Comparison of ENCODE assay signal across 30 mouse cellular contexts in the genomic region with DNA sequence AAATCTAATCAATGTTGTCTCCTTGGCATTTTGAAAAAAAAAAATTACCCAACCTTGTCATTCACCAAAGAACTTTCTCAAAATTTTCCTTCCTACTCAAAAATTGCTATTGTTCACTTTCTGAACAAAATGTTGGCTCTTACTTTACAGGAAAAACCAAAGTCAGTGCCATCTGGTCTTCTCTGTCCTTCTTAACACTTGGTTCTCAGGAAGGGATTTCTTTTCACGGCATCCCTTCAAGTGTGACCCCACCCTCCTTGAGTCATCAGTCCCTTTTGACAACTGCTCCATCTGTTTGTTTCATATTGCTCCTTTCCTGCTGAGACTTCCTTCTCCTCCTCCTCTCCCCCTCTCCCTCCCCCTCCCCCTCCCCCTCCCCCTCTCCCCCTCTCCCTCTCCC.
DNase-seq lines count a peak whose midpoint lies in the region; ATAC-seq and TF ChIP-seq lines count a peak whose summit lies in the region.
"Had no signal": no experiment of that assay in that cellular context is flagged by ENCODE, and none has a peak within 500 bp of the region (broad histone marks: within the 10 kb centered on the region; RNA-seq: fewer than 3 reads in every experiment).

No protein-coding gene starts in this region.

- no peaks in the 10 kb centered on the region for H3K9me3 ChIP-seq in CH12.LX (replicated peaks; ENCODE audit: low read length)
- no peaks in the 10 kb centered on the region for H3K9me3 ChIP-seq in midbrain, embryonic 10.5 days (replicated peaks)
- H3K9me3 ChIP-seq: embryonic facial prominence, embryonic 10.5 days; embryonic facial prominence, embryonic 13.5 days; forebrain, embryonic 12.5 days; G1E; heart, embryonic 15.5 days; hindbrain, embryonic 10.5 days; hindbrain, embryonic 13.5 days had no signal

- no peaks in the 10 kb centered on the region for H3K36me3 ChIP-seq in CH12.LX (replicated peaks in 1 of 2; ENCODE audit: control insufficient read depth in 1 of 2, insufficient read depth in 1 of 2, low read length in 1 of 2)
- H3K36me3 ChIP-seq in midbrain, embryonic 10.5 days: no peaks in the 10 kb centered on the region
- H3K36me3 ChIP-seq: embryonic facial prominence, embryonic 10.5 days; embryonic facial prominence, embryonic 13.5 days; forebrain, embryonic 12.5 days; G1E; heart, embryonic 12.5 days; heart, embryonic 15.5 days; hindbrain, embryonic 10.5 days; hindbrain, embryonic 13.5 days had no signal

- ATAC-seq in frontal cortex, adult (ENCODE audit: low TSS enrichment): peak; percentile 71; the same call in 1 of the 2 replicates
- ATAC-seq: forebrain, postnatal 0 days; hindbrain, embryonic 16.5 days; Patski had no signal

- H3K27me3 ChIP-seq in CH12.LX (replicated peaks): no peaks in the 10 kb centered on the region
- no peaks in the 10 kb centered on the region for H3K27me3 ChIP-seq in midbrain, embryonic 10.5 days (ENCODE audit: low read depth, poor library complexity, severe bottlenecking)
- H3K27me3 ChIP-seq: embryonic facial prominence, embryonic 13.5 days; forebrain, embryonic 12.5 days; heart, embryonic 12.5 days; heart, embryonic 15.5 days; hindbrain, embryonic 13.5 days; Patski had no signal

- no peak for TF ChIP-seq POLR2A in CH12.LX (IDR thresholded peaks at IDR 0.05; ENCODE audit: low read depth, low read length)

- no peaks in the 10 kb centered on the region for H3K79me2 ChIP-seq in CH12.LX (replicated peaks; ENCODE audit: control insufficient read depth, extremely low read depth, insufficient read depth, poor library complexity, severe bottlenecking)

- intact Hi-C loops in left cerebral cortex, adult 2 months (cut with DNase I): loop anchor here (2.0 kb wide), 1 partner anchor 53 kb away; no protein-coding TSS in a partner anchor

- H3K27ac ChIP-seq in left cerebral cortex, adult 2 months: peak overlapping the region; percentile 57; the same call in 1 of the 2 replicates
- H3K27ac ChIP-seq in CH12.LX (ENCODE audit: insufficient read depth, low read depth): no peak overlapping the region
- H3K27ac ChIP-seq in midbrain, embryonic 10.5 days (replicated peaks): no peak overlapping the region
- H3K27ac ChIP-seq: embryonic facial prominence, embryonic 10.5 days; embryonic facial prominence, embryonic 13.5 days; forebrain, embryonic 12.5 days; heart, embryonic 15.5 days; hindbrain, embryonic 10.5 days; hindbrain, embryonic 13.5 days had no signal

- 66% methylated on average over 1 of the region's 1 CpGs for WGBS in midbrain, embryonic 10.5 days

- in situ Hi-C loops in CH12.LX (cut with MboI; ENCODE audit: low pct_ligation_motif_present, low pct_unique_long_range_greater_than_20kb, low sequenced_read_pairs): no loop called here

- dilution Hi-C loops in CH12.LX (cut with MboI; ENCODE audit: extremely low pct_ligation_motif_present, extremely low pct_unique_long_range_greater_than_20kb, low sequenced_read_pairs): no loop called here

- H3K9ac ChIP-seq in CH12.LX (ENCODE audit: insufficient read depth, low read depth): no peak overlapping the region
- H3K9ac ChIP-seq: embryonic facial prominence, embryonic 13.5 days; forebrain, embryonic 12.5 days; forebrain, postnatal 0 days; heart, embryonic 12.5 days; heart, embryonic 15.5 days; hindbrain, embryonic 13.5 days had no signal

- no peak for TF ChIP-seq CTCF in left cerebral cortex, adult 2 months (IDR thresholded peaks at IDR 0.05)
- TF ChIP-seq CTCF in CH12.LX (conservative IDR thresholded peaks at IDR 0.05 in 1 of 2, IDR thresholded peaks at IDR 0.05 in 1 of 2; ENCODE audit: low read depth in 2 of 2, low read length in 2 of 2): no peak

- H3K4me3 ChIP-seq in left cerebral cortex, adult 2 months: no peak overlapping the region
- no peak overlapping the region for H3K4me3 ChIP-seq in CH12.LX (replicated peaks in 1 of 3; ENCODE audit: low read depth in 2 of 3, low read length in 2 of 3, poor library complexity in 1 of 3)
- H3K4me3 ChIP-seq in midbrain, embryonic 10.5 days: no peak overlapping the region
- H3K4me3 ChIP-seq: embryonic facial prominence, embryonic 10.5 days; embryonic facial prominence, embryonic 13.5 days; erythroblast, embryonic 14.5 days; forebrain, embryonic 12.5 days; heart, embryonic 12.5 days; heart, embryonic 15.5 days; hindbrain, embryonic 10.5 days; hindbrain, embryonic 13.5 days had no signal

- no peak overlapping the region for H3K4me2 ChIP-seq in CH12.LX (ENCODE audit: insufficient read depth, low read depth, poor library complexity, severe bottlenecking)
- H3K4me2 ChIP-seq: embryonic facial prominence, embryonic 13.5 days; forebrain, embryonic 12.5 days; heart, embryonic 12.5 days; heart, embryonic 15.5 days; hindbrain, embryonic 13.5 days had no signal

- no peak for TF ChIP-seq RAD21 in CH12.LX (IDR thresholded peaks at IDR 0.05; ENCODE audit: low read depth, low read length)

- no peak for DNase-seq in frontal cortex, postnatal 14 days (ENCODE audit: low spot score in 2 of 2)
- DNase-seq in left cerebral cortex, adult 2 months (ENCODE audit: extremely low spot score in 1 of 2, low spot score in 2 of 2): no peak
- no peak for DNase-seq in left cerebral cortex, adult 11 months (ENCODE audit: low spot score)
- peak; percentile 22 for DNase-seq in CH12.LX (ENCODE audit: extremely low read depth)
- DNase-seq in telencephalon, adult 2 months (ENCODE audit: low read depth, low spot score): peak; percentile 68
- no peak for DNase-seq in midbrain, embryonic 10.5 days (ENCODE audit: low spot score)
- DNase-seq: adrenal gland, postnatal 10 days; adrenal gland, postnatal 36 days; cerebellum, adult 11-12 months; cerebellum, adult 8-10 months; cerebellum, postnatal 10 days; cerebellum, postnatal 36 days; embryo, embryonic 11 days; forebrain, postnatal 0 days; gastrocnemius, postnatal 25 days; heart, adult 18-20 months; heart, postnatal 10 days; heart, postnatal 36 days had no signal

- no peak for TF ChIP-seq EP300 in CH12.LX (IDR thresholded peaks at IDR 0.05; ENCODE audit: low read length)

- peaks cover 0 to 13% of the 10 kb centered on the region in 2 experiments; a peak in 1 of 4 replicates for H3K4me1 ChIP-seq in CH12.LX (ENCODE audit: control insufficient read depth in 1 of 2, insufficient read depth in 2 of 2)
- no peaks in the 10 kb centered on the region for H3K4me1 ChIP-seq in midbrain, embryonic 10.5 days
- H3K4me1 ChIP-seq: embryonic facial prominence, embryonic 10.5 days; embryonic facial prominence, embryonic 13.5 days; forebrain, embryonic 12.5 days; heart, embryonic 12.5 days; heart, embryonic 15.5 days; hindbrain, embryonic 10.5 days; hindbrain, embryonic 13.5 days had no signal

TF ChIP-seq in CH12.LX, 34 proteins besides CTCF, POLR2A, EP300 and RAD21:
- no peak for TF ChIP-seq MAX (IDR thresholded peaks at IDR 0.05; ENCODE audit: low read length)
- no peak for TF ChIP-seq JUN (IDR thresholded peaks at IDR 0.05; ENCODE audit: insufficient read depth, low read depth, low read length)
TF ChIP-seq in CH12.LX: peak in this region for 0.

Comparison
In these comparisons a context has a peak if more than half of its experiments do, and no peak if none do; other contexts are left out.
1. DNase-seq: peak in CH12.LX (single experiment) and telencephalon, adult 2 months (single experiment); none in frontal cortex, postnatal 14 days (0 of 2), left cerebral cortex, adult 2 months (0 of 2), left cerebral cortex, adult 11 months (single experiment) and midbrain, embryonic 10.5 days (single experiment).